Mouse (Mus musculus) fibroblast of lung, adult 2 months (primary cell): Measurements from ENCODE around the gene Otos.

ENCODE experiments used
- DNase-seq: peaks from one replicate; pipeline ENCODE4 v3.0.0-alpha.2; 2011; ENCODE audit warnings: low read depth

Gene Otos

DNA sequence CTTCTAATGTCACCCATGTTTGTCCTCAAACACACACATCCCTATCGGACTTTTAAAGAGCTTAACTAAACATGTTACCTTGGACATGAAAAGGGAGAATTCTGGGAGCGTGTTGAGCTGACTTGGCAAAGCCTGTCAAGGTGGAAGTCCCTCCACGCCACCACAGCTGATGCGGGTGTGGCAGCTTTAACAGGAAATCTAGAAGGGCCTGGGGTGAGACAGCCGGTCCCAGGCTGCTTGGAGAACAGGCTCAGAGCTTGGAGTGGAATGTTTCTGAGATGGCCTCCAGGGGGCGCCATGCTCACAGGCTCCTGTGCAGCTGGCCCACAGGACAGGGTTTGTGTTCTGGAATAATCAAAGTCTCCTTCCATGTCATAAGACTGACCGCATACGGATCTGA lies at the start of gene Otos:
Otos (minus strand) TSS at position 169 of the 400 bp plus-strand sequence.
- DNase-seq = no peak

DNA sequence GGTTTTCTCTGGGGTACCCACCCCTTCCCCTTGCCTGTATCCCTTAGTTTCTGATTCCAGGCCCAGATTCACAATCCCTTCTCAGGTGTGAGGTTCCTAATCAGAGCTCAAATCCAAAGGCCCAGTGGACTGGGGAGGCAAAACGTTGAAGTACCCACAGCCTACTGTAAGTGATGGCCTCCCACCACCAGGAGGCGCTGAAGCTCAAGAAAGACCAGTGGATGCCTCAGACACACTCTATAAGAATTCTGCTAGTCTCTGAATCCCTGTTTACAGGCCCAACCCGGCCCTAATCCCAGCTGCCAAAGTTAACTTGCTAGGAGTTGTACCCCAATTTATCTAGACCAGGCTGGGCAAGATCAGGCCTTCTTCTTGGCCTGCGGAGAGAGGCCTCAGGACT lies 48.2 kb upstream of the Otos start:
- peak; percentile 44 for DNase-seq

DNA sequence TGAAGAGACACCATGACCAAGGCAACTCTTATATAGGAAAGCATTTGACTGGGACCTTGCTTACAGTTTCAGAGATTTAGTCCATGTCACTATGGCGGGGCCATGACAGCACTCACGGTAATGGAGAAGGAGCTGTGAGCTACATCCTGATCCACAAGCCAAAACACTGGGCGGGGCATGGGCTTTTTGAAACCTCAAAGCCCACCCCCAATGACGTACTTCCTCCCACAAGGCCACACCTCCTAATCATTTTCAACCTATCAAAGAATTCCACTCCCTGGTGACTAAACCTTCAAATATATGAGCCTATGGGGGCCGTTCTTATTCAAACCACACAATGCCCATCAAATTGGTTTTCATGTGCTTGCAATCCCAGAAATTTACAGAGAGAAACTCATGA lies 47.1 kb upstream of the Otos start:
- DNase-seq = no peak

DNA sequence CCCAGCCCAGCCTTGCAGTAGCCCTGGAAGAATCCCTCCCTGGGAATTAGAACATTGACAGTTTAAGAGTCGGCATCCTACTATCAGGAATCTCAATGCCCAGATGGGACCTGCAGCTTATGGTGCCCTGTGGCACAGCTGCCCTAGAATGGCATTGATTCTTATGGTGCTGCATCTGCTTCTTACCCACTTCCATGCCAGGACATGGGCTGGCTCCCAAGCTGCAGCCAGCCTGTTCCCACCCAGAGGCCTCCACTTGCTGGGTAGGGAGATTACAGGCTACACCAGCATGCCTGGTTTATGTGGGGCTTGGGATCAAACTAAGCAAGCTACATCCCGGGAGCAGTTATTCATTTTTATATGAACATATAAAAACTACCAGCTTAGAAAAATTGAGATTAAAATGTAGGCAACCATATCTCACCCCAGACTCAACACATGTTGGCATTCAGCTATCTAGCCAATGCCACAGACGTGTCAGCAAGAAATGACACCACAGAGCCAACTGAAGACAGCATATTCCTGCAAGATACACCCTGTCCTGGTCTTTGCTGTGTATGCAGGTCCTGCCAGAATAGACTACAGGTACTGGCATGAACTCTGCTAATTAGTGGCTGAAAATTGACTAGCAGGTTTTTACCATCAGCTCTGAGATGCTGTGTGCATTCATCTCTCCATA lies 42.7 kb upstream of the Otos start:
- no peak for DNase-seq

DNA sequence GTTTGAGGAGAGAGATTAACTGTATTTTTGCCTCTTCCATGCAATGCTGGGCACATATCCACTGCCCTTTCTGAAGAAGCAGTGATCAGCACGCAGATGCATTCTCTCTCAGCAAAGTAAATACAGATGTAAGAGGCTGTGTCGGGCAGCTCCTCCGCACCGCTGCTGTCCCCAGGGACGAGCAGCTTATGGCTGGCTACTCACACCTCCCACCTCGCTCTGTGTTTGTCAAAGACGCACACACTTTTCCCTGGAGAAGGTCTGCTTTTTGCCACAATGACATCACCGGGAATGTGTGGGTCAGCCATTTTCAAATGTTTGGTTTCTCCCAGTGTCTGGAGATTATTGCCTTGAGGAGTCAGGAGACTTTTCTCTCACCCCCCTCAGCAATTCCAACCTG lies 38.4 kb upstream of the Otos start:
- DNase-seq = no peak

DNA sequence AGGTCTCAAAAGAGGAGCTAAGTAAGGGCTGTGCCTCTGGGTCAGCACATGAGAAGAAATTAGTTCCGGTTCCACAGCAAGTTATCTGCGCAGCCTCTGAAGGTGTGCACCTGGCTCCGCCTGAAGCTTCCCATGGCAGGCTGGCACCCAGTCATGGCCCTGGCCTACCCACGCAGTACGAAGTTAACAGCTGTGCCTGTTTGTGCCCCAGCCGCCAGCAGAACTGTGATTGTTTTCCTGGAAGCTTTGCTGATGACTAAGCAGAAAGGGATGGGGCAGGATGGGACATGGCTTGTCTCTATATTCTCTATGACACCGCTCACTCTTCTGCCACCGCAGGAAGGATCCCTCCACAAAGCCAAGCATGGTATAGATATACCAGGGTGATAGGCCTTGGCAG lies 34.5 kb upstream of the Otos start:
- DNase-seq = no peak

DNA sequence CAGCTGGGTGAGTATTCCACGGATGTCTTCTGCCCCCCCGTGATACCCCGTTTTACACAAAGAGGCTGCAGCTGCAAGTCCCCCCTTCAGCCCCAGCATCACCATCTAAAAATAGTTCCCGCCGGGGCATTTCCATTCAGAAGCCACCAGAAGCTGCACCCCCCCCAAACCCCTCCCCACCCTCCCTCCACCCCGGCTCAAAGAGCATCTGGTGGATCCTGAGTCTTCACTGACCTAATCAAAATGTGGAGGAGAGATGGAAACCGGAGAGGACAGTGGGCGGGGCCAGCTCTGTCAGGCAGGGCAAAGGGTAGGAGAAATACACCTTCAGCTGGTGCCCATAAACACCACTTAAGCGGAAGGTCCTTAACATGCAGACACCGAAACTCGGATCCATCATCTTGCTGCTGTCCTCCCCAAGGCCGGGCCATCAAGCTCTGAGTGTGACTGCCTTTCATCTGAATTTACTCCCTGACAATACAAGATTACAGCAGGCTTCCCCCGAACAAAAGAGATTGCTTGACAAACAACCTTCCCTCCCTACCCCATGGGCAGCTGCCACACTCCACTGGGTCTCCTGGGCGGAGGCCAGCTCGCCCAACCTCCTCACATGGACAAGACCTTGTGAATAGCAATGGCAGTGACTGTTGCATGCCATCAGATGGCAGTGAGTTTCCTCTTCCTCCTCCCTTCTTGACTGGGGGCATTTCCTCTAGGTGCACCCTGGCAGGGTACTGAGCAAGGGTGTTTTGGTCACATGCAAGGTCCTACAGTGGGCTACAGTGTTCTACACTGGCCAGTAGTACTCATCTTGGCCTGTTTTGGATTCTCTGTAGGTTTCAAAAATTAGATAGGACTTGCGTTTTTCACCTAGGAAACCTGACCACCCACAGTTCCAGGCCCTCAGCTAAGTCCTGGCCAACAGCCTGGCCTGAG lies 32.3 kb upstream of the Otos start:
- DNase-seq = no peak

DNA sequence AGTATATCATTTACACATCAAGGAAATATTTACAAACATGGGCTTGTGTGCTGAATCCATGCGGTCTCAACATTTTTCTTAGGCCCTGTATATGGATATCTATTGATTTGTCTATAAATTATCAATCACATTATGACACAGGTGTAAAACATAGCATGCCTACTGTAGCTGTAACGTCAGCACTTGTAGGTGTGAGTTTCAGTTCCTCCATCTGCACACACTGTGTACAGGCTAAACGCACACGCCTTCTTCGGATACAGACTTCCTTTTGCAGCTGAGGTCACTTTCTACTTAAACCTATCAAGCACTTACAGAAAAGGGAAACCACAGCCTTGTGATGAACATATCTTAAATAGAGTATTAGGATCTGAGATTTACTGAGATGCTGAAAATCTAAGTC lies 30.1 kb upstream of the Otos start:
- no peak for DNase-seq

DNA sequence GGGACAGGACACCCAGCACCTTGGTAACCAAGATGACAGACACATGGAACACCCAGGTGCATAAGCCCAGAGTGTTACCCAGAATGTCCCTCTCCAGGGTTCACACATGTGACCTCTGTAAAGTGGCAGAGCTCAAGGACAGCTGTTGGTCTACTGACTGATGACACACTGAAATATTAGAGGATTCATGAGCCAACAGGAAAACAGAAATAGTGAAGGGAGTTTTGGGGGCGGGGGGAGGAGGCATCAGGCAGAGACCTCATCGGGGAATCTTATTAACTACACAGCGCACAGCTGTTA lies 28.0 kb upstream of the Otos start:
- no peak for DNase-seq

DNA sequence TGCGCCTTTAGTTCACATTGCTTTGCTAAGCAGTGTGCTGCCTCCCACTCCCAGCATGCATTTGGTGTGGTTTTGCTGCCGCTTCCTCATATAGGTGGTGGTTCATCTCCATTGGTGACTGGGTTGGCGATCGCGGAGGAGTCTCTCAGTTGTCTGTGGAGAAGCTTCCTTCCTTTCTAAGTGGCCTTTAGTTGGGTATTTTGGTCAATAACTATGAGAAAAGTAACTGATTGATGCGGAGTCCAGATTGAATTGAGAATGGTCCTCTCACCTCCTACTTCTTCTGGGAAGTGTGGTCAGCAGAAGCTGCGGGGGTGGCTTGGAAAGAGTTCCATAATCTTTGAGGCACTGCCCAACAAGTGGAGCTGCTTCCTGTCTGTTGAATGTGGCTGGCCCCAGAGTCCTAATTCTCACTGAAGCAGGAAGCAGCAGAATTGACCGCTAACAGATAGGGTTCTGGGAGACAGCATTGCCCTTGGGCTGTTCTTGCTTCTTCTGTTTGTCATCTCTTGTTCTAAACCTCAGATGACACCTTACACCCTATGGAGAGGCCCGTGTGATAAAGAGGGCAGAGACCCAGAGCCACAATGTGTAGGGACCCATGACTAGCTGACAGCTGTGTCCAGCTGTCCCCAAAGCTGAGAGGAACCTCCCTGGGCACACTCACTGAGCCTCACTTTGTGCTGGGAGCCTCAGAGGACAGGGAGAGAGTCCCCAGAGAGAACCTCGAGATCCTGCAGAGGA lies 27.5 kb upstream of the Otos start:
- no peak for DNase-seq

DNA sequence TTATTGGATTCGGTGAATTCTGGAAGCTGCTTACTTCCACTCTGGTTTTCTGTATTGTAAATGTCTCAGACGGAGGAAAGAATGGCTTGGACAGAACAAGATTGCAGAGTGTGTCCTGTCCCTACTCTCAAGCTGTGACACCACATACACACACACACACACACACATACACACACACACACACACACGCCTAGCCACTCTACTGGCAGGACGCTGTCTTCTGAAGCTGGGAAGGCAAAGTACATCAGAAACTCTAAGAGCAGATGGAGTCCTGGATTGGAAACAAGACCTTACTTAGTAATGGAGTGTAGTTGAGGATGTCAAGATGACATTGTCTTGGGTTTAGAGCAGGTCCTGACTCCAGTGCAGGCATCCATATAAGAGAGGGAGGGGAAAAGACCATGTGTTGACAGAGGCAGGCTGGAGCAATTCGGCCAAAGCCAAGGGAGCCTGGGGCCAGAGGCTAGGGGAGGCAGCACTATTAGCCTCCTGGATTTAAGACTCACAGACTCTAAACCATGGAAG lies 24.7 kb upstream of the Otos start:
- DNase-seq = no peak

DNA sequence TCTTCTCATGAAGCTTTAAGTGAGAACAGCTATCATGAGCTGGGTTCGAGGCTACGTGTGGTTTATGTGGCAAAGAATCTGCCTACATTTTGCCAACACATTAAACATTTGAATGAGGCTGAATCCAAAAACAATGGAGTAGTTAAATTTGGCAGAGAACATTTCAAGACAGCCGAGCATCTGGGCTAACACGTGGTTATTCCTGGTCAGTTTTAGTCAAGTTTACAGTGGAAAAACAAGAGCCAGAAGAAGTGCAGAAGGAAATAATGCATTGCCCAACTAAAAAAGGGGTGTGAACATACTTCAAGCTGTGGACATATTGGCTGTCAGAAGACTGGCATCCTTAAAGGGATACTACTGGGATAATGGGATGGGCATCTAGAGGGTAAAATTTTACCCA lies 22.7 kb upstream of the Otos start:
- DNase-seq = no peak

DNA sequence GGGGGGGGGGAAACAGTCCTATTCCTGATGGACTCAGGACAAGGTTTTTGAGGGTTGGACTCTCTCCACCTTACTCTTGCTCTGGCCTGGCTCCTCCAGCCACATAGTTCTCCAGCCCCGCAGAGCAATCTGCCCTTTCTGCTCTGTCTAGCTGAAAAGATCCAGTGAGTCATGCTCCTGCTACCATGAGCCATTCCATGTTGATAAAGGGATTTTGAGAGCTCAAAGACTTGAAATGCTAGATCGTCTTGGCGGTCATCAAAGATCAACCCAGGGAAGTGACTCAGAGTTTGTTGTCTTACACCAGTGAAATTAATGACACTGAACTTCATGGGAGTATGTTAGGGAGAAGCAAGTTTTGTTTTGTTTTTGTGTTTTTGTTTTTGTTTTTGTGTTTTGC lies 20.8 kb upstream of the Otos start:
- no peak for DNase-seq

DNA sequence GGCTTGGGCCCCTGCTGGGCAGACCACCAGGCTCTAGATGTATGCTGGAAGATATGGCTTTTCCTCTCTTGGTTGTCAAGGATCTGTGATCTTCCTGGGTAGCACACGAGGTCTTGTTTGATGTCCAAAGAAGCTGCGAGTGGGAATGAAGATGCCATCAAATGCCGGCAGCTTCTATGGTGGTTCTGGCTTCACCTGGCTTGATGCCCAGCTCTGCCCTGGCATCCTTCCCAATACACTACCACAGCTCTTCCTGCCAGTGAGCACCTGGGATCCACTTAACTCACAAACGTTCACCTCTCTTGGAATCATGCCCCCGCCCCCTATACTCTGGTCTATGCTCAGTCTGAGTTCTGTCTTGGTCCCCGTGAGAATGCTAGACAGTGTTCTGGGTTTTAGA lies 18.5 kb upstream of the Otos start:
- DNase-seq = no peak

DNA sequence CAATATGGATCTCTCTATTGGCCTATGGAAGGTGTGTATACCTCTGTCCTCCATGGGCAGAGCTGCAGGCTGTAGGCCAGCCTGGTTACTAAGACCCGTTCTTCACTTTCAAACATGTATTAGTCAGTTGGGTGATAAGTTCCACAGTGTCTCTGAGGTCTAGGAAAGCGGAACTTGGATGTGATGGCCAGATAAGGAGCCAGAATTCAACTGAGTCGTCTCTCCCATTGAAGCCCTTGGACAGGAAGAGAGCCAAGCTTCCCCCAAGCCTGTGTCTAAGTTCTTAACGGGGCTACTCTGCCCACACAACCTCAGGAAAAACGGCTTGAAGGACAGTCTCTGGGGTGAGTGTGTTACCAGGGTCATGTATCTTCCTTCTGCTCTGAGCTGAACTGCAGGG lies 10.8 kb upstream of the Otos start:
- no peak for DNase-seq

DNA sequence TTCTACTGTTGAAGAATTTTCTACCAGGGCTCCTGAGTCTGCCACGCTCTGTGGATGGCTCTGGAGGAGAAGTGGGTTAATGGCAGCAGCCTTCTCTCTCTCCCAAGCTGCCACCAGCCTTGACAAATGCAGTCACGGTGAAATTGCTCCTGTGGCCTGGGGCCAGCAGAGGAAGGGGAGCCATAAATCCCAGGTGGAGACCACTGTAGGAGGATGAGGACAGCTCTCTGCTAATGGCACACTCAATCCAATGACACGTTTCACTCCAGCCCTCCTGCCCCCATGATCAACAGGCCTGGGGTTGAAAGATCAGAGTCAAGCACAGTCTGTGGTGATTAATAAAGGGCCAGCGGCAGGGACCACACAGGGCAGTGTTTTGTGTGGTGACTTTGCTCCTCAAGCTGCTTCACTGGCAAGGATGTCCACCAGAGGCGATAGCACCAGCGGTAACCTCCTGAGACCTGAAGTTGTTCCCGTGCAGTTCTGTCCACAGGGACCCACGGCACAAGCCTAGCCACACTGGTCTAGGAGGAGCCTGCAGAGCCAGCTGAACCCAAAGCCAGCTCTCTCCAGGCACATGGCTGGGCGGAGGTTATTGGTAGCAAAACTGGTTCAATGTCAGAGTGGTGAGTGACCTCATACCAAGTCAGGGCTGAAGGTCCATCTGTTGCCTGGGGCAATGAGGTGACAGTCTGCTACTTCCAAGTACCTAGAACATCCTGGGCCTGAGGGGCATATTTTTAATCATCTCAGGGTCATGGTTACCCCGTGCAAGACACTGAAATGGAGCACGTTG lies 8.6 kb upstream of the Otos start:
- no peak for DNase-seq

DNA sequence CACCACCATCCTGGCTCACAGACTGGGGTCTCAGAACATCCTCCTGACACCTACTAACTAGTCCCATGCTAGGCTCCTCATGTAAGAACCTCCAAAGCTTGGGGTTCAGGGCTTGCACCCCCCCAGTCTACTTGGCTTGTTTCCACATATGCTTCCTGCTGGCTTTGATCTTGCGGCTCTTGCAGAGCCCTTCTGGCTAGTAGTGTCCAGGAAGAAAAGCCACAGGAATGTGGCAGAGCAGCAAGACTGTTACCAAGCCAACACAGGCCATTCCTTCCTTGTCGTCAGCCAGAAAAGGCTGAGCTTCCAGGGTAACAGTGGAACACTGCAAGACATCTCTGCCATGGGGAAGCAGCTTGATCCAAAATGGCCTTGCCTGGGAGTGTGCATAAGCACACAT lies 6.0 kb upstream of the Otos start:
- no peak for DNase-seq

DNA sequence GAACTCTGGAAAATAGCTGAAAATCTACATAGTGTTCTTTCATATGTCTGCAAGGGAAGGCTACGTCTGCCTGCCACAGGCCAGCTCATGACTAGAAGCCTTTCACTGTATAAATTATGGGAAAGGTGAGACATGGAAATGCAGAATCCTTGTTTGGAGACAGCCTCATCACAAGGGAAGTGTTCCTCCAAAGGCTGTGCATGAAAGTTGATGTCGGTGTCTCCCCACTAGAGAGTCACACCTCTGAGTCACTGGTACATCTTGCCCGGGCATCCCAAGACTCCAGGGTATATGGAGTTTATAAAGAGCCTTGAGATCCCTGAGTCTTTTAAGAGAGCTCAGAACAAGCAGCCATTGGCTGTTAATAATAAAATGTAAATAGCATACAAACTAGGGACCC lies 4.5 kb upstream of the Otos start:
- no peak for DNase-seq

DNA sequence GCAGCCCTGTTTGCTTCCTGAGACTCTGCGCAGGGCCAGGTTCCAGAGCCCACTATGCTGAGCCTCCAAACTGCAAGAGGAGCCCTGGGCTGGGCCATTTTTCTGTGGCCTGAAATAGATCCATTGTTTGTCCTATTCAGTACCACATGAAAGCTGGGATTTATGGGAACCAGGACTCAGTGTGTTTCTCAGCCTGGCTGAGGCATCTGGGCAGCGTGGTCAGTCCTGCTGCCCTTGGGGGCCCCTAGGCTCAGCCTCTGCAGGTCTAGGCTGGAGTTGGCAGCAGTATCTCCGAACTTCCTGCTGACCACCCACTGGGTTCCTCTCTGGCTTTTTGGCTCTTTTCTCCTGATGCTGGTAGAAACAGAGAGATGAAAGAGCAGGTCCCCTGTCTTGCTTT lies 2.8 kb upstream of the Otos start:
- DNase-seq = peak; percentile 70

DNA sequence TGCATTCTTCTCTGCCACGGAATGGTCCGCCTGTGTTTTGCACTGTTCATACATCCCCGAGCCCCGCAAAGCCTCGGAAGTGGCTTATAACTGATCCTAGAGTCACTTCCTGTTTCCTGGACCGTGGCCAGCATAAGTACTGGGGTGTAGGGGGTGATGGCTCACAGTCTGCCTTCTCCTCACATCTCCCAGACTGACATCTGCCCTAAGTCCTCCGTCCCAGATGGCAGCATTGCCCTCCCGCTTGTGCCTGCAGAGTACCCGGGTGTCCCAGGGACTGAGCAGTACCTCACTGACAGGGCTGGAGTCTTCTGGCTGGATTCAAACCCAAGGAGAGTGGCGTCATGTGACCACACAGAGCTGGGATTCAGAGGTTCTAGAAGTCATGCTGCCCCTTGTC lies 444 bp downstream of the Otos start:
- DNase-seq = no peak

DNA sequence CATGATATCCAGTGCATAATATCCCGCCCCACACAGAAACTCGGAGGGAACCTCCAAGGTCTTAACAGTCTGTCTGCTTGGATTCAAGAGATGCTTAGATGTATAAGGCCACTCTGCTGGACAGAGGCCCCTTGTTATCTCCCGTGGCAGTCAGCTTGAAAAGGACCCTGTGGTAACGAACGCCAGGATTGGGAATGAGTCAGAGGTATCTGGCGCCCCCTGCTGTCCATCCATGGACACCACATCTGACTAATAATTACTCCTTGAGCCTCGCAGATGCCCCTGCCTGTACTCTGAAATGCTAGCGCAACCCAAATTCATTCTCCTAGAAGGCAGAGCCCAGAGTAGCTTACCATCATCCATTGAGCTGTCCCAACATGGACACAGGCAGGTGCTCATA lies 889 bp downstream of the Otos start:
- DNase-seq = no peak

DNA sequence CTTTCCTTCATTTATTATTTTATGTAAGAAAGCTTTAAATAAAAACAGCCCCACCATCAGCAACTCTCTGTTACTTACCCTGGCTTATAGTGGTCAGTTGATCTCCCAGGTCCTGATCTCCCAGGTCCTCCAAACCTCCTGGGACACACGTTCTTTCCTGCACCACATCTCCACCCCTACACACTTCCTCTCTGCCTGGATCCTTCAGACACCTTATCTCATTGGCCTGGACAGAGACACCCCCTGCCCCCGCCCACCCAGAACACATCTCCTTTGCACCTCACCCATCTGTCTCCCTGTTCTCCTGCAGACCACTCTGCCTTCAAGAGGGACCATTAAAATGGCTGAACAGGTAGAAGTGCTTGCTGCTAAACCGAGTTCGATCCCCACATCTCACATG lies 1.6 kb downstream of the Otos start:
- DNase-seq = no peak
